Mouse (Mus musculus): Measurements from ENCODE around the gene Ankrd49. TPM values are rescaled to one million over a fixed set of nuclear protein-coding genes. Genes with fewer than 3 reads are reported as not detected.
A peak's percentile ranks its signal among the peaks of the same experiment; 100 is the strongest.

Gene Ankrd49
- polyA plus RNA-seq, 1 experiment from 2014 or later = 50.0 TPM

- no peaks in the 10 kb centered on the region for H3K27me3 ChIP-seq (ENCODE audit: control insufficient read depth, insufficient read depth, low read length)
- no peak overlapping the region for H3K4me3 ChIP-seq (ENCODE audit: low read depth, low read length)
- no peak overlapping the region for H3K27ac ChIP-seq (replicated peaks; ENCODE audit: low read depth, low read length)
- no peak overlapping the region for H3K9ac ChIP-seq (ENCODE audit: low read length)
- no peak overlapping the region for H3K4me2 ChIP-seq (ENCODE audit: low read depth, severe bottlenecking)
- WGBS = 89% methylated on average over 6 of the region's 6 CpGs
- no peaks in the 10 kb centered on the region for H3K4me1 ChIP-seq (ENCODE audit: control insufficient read depth, insufficient read depth, low read length)
- H3K36me3 ChIP-seq (ENCODE audit: control insufficient read depth, insufficient read depth, low read length) = peaks cover 11% of the 10 kb centered on the region; the same call in 1 of the 2 replicates
- DNase-seq (ENCODE audit: low spot score) (no peak), ATAC-seq (ENCODE audit: insufficient number of reproducible peaks, low FRiP score, low TSS enrichment, low read depth) (no peak)
- no peaks in the 10 kb centered on the region for H3K9me3 ChIP-seq (ENCODE audit: control insufficient read depth, low read length)
These were observed 2.7 kb upstream of the Ankrd49 start for GRCm38 (mm10) chr9:14787356-14787755.

DNA sequence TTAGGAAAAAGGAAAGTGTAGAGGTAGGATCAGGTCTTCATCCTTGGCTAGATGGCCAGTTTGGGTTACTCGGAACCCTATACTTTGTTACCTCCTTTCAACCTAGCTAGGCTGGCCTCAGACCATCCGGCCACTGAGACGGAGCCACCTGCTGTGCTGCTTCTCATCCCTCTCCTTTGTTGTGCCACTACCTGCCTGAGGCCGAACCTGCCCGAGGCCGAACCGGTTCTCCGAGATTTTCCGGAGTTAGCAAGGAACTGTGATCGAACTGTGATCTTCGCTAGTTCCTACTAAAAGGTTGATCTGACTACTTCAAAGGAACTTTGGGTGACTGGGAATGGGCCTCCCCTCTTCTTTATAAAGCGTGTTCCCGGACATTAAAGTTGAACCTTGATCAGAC is 6.3 kb downstream of the Ankrd49 start:
- ATAC-seq (ENCODE audit: insufficient number of reproducible peaks, low FRiP score, low TSS enrichment, low read depth) = no peak
- DNase-seq (ENCODE audit: low spot score) = no peak
- Histone ChIP-seq H3K4me1 (ENCODE audit: control insufficient read depth, insufficient read depth, low read length) (no peaks in the 10 kb centered on the region), H3K4me2 (ENCODE audit: low read depth, severe bottlenecking) (no peak overlapping the region), H3K9me3 (ENCODE audit: control insufficient read depth, low read length) (no peaks in the 10 kb centered on the region), H3K9ac (ENCODE audit: low read length) (no peak overlapping the region), H3K36me3 (ENCODE audit: control insufficient read depth, insufficient read depth, low read length) (peaks cover 2% of the 10 kb centered on the region; the same call in 1 of the 2 replicates), H3K4me3 (ENCODE audit: low read depth, low read length) (no peak overlapping the region), H3K27ac (replicated peaks; ENCODE audit: low read depth, low read length) (no peak overlapping the region), H3K27me3 (ENCODE audit: control insufficient read depth, insufficient read depth, low read length) (no peaks in the 10 kb centered on the region)
- WGBS = 37% methylated on average over 13 of the region's 13 CpGs

DNA sequence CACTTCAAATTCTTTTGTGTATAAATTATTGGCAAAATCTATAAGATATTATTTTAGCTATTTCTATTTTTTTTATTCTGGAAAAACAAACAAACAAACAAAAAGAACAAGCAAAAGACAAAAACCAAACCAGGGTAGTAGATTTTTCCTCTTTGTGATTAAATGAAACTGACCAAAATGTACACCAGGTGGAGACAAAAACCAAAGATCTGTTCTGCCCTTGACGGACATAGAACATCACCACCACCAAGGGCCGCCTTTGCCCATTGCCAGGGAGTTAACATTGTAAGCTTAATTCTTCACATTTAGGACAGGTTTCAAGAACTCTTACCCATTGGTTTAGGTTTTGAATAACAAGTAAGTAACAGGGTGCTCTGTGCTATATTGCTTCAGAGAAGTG is 10.8 kb downstream of the Ankrd49 start:
- ATAC-seq (ENCODE audit: insufficient number of reproducible peaks, low FRiP score, low TSS enrichment, low read depth) = no peak
- DNase-seq (ENCODE audit: low spot score) = no peak
- WGBS = 52% methylated on average over 2 of the region's 2 CpGs
- no peaks in the 10 kb centered on the region for H3K27me3 ChIP-seq (ENCODE audit: control insufficient read depth, insufficient read depth, low read length)
- no peaks in the 10 kb centered on the region for H3K36me3 ChIP-seq (ENCODE audit: control insufficient read depth, insufficient read depth, low read length)
- no peak overlapping the region for H3K27ac ChIP-seq (replicated peaks; ENCODE audit: low read depth, low read length)
- H3K9me3 ChIP-seq (ENCODE audit: control insufficient read depth, low read length) = no peaks in the 10 kb centered on the region
- H3K9ac ChIP-seq (ENCODE audit: low read length) = no peak overlapping the region
- H3K4me3 ChIP-seq (ENCODE audit: low read depth, low read length) = no peak overlapping the region
- H3K4me1 ChIP-seq (ENCODE audit: control insufficient read depth, insufficient read depth, low read length) = peaks cover 9% of the 10 kb centered on the region; the same call in 1 of the 2 replicates
- no peak overlapping the region for H3K4me2 ChIP-seq (ENCODE audit: low read depth, severe bottlenecking)

- WGBS = 83% methylated on average over 2 of the region's 2 CpGs
- DNase-seq (ENCODE audit: low spot score) (no peak), ATAC-seq (ENCODE audit: insufficient number of reproducible peaks, low FRiP score, low TSS enrichment, low read depth) (no peak)
- H3K4me1 ChIP-seq (ENCODE audit: control insufficient read depth, insufficient read depth, low read length) = peaks cover 9% of the 10 kb centered on the region; the same call in 1 of the 2 replicates
- no peak overlapping the region for H3K9ac ChIP-seq (ENCODE audit: low read length)
- H3K27ac ChIP-seq (replicated peaks; ENCODE audit: low read depth, low read length) = no peak overlapping the region
- H3K36me3 ChIP-seq (ENCODE audit: control insufficient read depth, insufficient read depth, low read length) = no peaks in the 10 kb centered on the region
- no peak overlapping the region for H3K4me2 ChIP-seq (ENCODE audit: low read depth, severe bottlenecking)
- 0 out of 2 replicates have a peak, but pooled peaks cover 2% of the 10 kb centered on the region for H3K27me3 ChIP-seq (ENCODE audit: control insufficient read depth, insufficient read depth, low read length)
- H3K9me3 ChIP-seq (ENCODE audit: control insufficient read depth, low read length) = no peaks in the 10 kb centered on the region
- no peak overlapping the region for H3K4me3 ChIP-seq (ENCODE audit: low read depth, low read length)
These were observed 12.6 kb downstream of the Ankrd49 start for GRCm38 (mm10) chr9:14772074-14772473.

- Histone ChIP-seq H3K4me1 (ENCODE audit: control insufficient read depth, insufficient read depth, low read length) (peaks cover 9% of the 10 kb centered on the region; the same call in 1 of the 2 replicates), H3K4me3 (ENCODE audit: low read depth, low read length) (no peak within 1 kb of the TSS), H3K4me2 (ENCODE audit: low read depth, severe bottlenecking) (peak within 1 kb of the TSS; percentile 27), H3K27ac (replicated peaks; ENCODE audit: low read depth, low read length) (no peak within 1 kb of the TSS), H3K27me3 (ENCODE audit: control insufficient read depth, insufficient read depth, low read length) (0 out of 2 replicates have a peak, but pooled peaks cover 2% of the 10 kb centered on the region), H3K9me3 (ENCODE audit: control insufficient read depth, low read length) (no peaks in the 10 kb centered on the region), H3K36me3 (ENCODE audit: control insufficient read depth, insufficient read depth, low read length) (no peaks in the 10 kb centered on the region), H3K9ac (ENCODE audit: low read length) (no peak within 1 kb of the TSS)
- peak; percentile 51; the same call in 1 of the 2 replicates for ATAC-seq (ENCODE audit: insufficient number of reproducible peaks, low FRiP score, low TSS enrichment, low read depth)
- DNase-seq (ENCODE audit: low spot score) = peak; percentile 52
- 18% methylated on average over 23 of the region's 23 CpGs for WGBS
These were observed 13.7 kb downstream of the Ankrd49 start, which contains the start of gene 1700012B09Rik for GRCm38 (mm10) chr9:14770803-14771471. 1700012B09Rik (minus strand) TSS chr9:14771030.

- Histone ChIP-seq H3K4me2 (ENCODE audit: low read depth, severe bottlenecking) (no peak overlapping the region), H3K36me3 (ENCODE audit: control insufficient read depth, insufficient read depth, low read length) (no peaks in the 10 kb centered on the region), H3K4me3 (ENCODE audit: low read depth, low read length) (no peak overlapping the region), H3K4me1 (ENCODE audit: control insufficient read depth, insufficient read depth, low read length) (peaks cover 9% of the 10 kb centered on the region; the same call in 1 of the 2 replicates), H3K9ac (ENCODE audit: low read length) (no peak overlapping the region), H3K27ac (replicated peaks; ENCODE audit: low read depth, low read length) (no peak overlapping the region), H3K27me3 (ENCODE audit: control insufficient read depth, insufficient read depth, low read length) (0 out of 2 replicates have a peak, but pooled peaks cover 2% of the 10 kb centered on the region), H3K9me3 (ENCODE audit: control insufficient read depth, low read length) (no peaks in the 10 kb centered on the region)
- ATAC-seq (ENCODE audit: insufficient number of reproducible peaks, low FRiP score, low TSS enrichment, low read depth) (no peak), DNase-seq (ENCODE audit: low spot score) (no peak)
- 58% methylated on average over 6 of the region's 6 CpGs for WGBS
These were observed 14.8 kb downstream of the Ankrd49 start for GRCm38 (mm10) chr9:14769811-14770210.

DNA sequence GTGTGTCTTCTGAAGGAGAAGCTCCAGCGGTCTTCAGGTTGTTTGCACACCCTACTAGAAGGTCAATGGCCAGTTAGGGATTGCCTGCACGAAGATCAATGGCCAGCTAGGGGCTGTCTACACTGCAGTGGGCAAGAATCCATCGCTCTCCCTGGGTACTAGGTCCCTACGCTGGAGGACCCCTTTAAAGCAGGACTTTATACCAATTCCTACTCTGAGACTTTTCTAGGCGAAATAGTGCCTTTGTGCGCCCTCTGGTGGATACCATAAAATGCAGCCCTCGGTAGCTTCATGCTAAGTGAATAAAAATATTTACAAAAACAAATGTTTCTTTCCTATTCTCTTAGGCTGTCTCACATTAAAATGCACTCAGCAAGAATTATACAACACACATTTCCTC is 19.9 kb downstream of the Ankrd49 start:
- no peak overlapping the region for H3K27ac ChIP-seq (replicated peaks; ENCODE audit: low read depth, low read length)
- no peak overlapping the region for H3K9ac ChIP-seq (ENCODE audit: low read length)
- ATAC-seq (ENCODE audit: insufficient number of reproducible peaks, low FRiP score, low TSS enrichment, low read depth) = no peak; the same call in 1 of the 2 replicates
- H3K36me3 ChIP-seq (ENCODE audit: control insufficient read depth, insufficient read depth, low read length) = no peaks in the 10 kb centered on the region
- H3K4me1 ChIP-seq (ENCODE audit: control insufficient read depth, insufficient read depth, low read length) = no peaks in the 10 kb centered on the region
- no peak overlapping the region for H3K4me2 ChIP-seq (ENCODE audit: low read depth, severe bottlenecking)
- no peak overlapping the region for H3K4me3 ChIP-seq (ENCODE audit: low read depth, low read length)
- WGBS = 25% methylated on average over 7 of the region's 7 CpGs
- no peaks in the 10 kb centered on the region for H3K9me3 ChIP-seq (ENCODE audit: control insufficient read depth, low read length)
- 0 out of 2 replicates have a peak, but pooled peaks cover 2% of the 10 kb centered on the region for H3K27me3 ChIP-seq (ENCODE audit: control insufficient read depth, insufficient read depth, low read length)
- DNase-seq (ENCODE audit: low spot score) = peak; percentile 76

GRCm38 (mm10) chr9:14759261-14759660 is 25.4 kb downstream of the Ankrd49 start:
- Histone ChIP-seq H3K4me1 (ENCODE audit: control insufficient read depth, insufficient read depth, low read length) (no peaks in the 10 kb centered on the region), H3K4me3 (ENCODE audit: low read depth, low read length) (no peak overlapping the region), H3K4me2 (ENCODE audit: low read depth, severe bottlenecking) (no peak overlapping the region), H3K36me3 (ENCODE audit: control insufficient read depth, insufficient read depth, low read length) (no peaks in the 10 kb centered on the region), H3K9ac (ENCODE audit: low read length) (no peak overlapping the region), H3K27me3 (ENCODE audit: control insufficient read depth, insufficient read depth, low read length) (no peaks in the 10 kb centered on the region), H3K27ac (replicated peaks; ENCODE audit: low read depth, low read length) (no peak overlapping the region), H3K9me3 (ENCODE audit: control insufficient read depth, low read length) (no peaks in the 10 kb centered on the region)
- ATAC-seq (ENCODE audit: insufficient number of reproducible peaks, low FRiP score, low TSS enrichment, low read depth) (no peak), DNase-seq (ENCODE audit: low spot score) (no peak)

Data from limb, embryonic 11.5 days (tissue).